Mouse (Mus musculus) erythroblast, adult 5-6 weeks (primary cell): ENCODE data around the gene Nup107. TPM values are rescaled to one million over a fixed set of nuclear protein-coding genes. Genes with fewer than 3 reads are reported as not detected.
A peak's percentile ranks its signal among the peaks of the same experiment; 100 is the strongest.
"Not testable (repeated sequence)": the region's sequence is repeated elsewhere in the genome, so short reads cannot be mapped to it uniquely, and the experiment has no call there.

Experiments used
- ATAC-seq: replicated peaks from 2 replicates; pipeline ENCODE4 v1.8.0; 2016; ENCODE audit warnings: moderate number of reproducible peaks, mild to moderate bottlenecking, moderate TSS enrichment, inconsistent platforms; ENCODE audit not compliant: poor library complexity, low FRiP score, severe bottlenecking
- total RNA-seq, 2 experiments: library from RNA; stranded (forward) in 1 of 2; stranded (reverse) in 1 of 2; fragments of 150-400 nt in 1 of 2; fragments of 200-764, 138-1000 nt in 1 of 2; gene quantifications; 2 replicates each; pipeline versions ENCODE4 v1.2.3 to v1.2.4; 2015 to 2017; ENCODE audit warnings: low replicate concordance in 2 of 2

Nup107 gene
- total RNA-seq, 2 experiments from 2014 or later: 14.6 to 24.7 TPM

GRCm38 (mm10) chr10:117767286-117768140 is 25.0 kb downstream of the Nup107 start:
- ATAC-seq: no peak

- ATAC-seq: no peak
These were observed 25.7 kb downstream of the Nup107 start for GRCm38 (mm10) chr10:117766896-117767160.

GRCm38 (mm10) chr10:117766111-117766895 is 26.2 kb downstream of the Nup107 start:
- no peak for ATAC-seq

GRCm38 (mm10) chr10:117765116-117765894 is 27.2 kb downstream of the Nup107 start:
- no peak for ATAC-seq

GRCm38 (mm10) chr10:117764598-117764997 is 27.9 kb downstream of the Nup107 start:
- ATAC-seq: no peak

GRCm38 (mm10) chr10:117763588-117764190 is 28.8 kb downstream of the Nup107 start:
- ATAC-seq: no peak

- no peak for ATAC-seq
These were observed 29.5 kb downstream of the Nup107 start for GRCm38 (mm10) chr10:117762966-117763365.

- ATAC-seq: no peak
These were observed 30.1 kb downstream of the Nup107 start for GRCm38 (mm10) chr10:117762281-117762830.

- no peak for ATAC-seq
These were observed 31.0 kb downstream of the Nup107 start for GRCm38 (mm10) chr10:117761551-117761950.

- 0 out of 2 replicates have a peak, but pooled peaks have one; percentile 11 for ATAC-seq
These were observed 31.6 kb downstream of the Nup107 start for GRCm38 (mm10) chr10:117760831-117761335.

- no peak for ATAC-seq
These were observed 32.5 kb downstream of the Nup107 start for GRCm38 (mm10) chr10:117759844-117760630.

GRCm38 (mm10) chr10:117758749-117759727 is 33.5 kb downstream of the Nup107 start:
- ATAC-seq: no peak

GRCm38 (mm10) chr10:117758344-117758743 is 34.2 kb downstream of the Nup107 start:
- not testable (repeated sequence) for ATAC-seq

GRCm38 (mm10) chr10:117757796-117758342 is 34.6 kb downstream of the Nup107 start:
- ATAC-seq: no peak

GRCm38 (mm10) chr10:117757259-117757658 is 35.2 kb downstream of the Nup107 start:
- ATAC-seq: no peak

GRCm38 (mm10) chr10:117756784-117757183 is 35.7 kb downstream of the Nup107 start:
- no peak for ATAC-seq

GRCm38 (mm10) chr10:117755799-117756467 is 36.6 kb downstream of the Nup107 start:
- no peak for ATAC-seq
